Mouse (Mus musculus) gastrocnemius, adult 8-10 months (tissue): Measurements from ENCODE around the gene Tll1. TPM values are rescaled to one million over a fixed set of nuclear protein-coding genes. Genes with fewer than 3 reads are reported as not detected.
"Not testable (repeated sequence)": the region's sequence is repeated elsewhere in the genome, so short reads cannot be mapped to it uniquely, and the experiment has no call there.

ENCODE experiments used
- DNase-seq, 2 experiments: peaks; one replicate each; pipeline ENCODE4 v3.0.0; 2022; ENCODE audit warnings: low spot score in 2 of 2
- total RNA-seq, 4 experiments: library from RNA; stranded (reverse); gene quantifications; 2 replicates each; pipeline ENCODE4 v1.2.4; 2022

Tll1 gene
- total RNA-seq, 4 experiments from 2014 or later, result 0.35 to 0.88 (median 0.39) TPM

GRCm38 (mm10) chr8:64059867-64060266 lies 146.2 kb downstream of the Tll1 start:
- no peak for DNase-seq

- no peak for DNase-seq
These were observed 148.5 kb downstream of the Tll1 start for GRCm38 (mm10) chr8:64057571-64057970.

GRCm38 (mm10) chr8:64048556-64048955 lies 157.5 kb downstream of the Tll1 start:
- no peak for DNase-seq

- no peak for DNase-seq
These were observed 158.0 kb downstream of the Tll1 start for GRCm38 (mm10) chr8:64047963-64048505.

GRCm38 (mm10) chr8:64041303-64041884 lies 164.7 kb downstream of the Tll1 start:
- DNase-seq, result no peak

GRCm38 (mm10) chr8:64030672-64031385 lies 175.2 kb downstream of the Tll1 start:
- DNase-seq, result no peak

- DNase-seq, result no peak
These were observed 176.0 kb downstream of the Tll1 start for GRCm38 (mm10) chr8:64030081-64030480.

GRCm38 (mm10) chr8:64029525-64029924 lies 176.5 kb downstream of the Tll1 start:
- no peak for DNase-seq

GRCm38 (mm10) chr8:64024359-64024758 lies 181.7 kb downstream of the Tll1 start:
- no peak for DNase-seq

GRCm38 (mm10) chr8:64023579-64023978 lies 182.5 kb downstream of the Tll1 start:
- no peak for DNase-seq

GRCm38 (mm10) chr8:64023027-64023426 lies 183.0 kb downstream of the Tll1 start:
- DNase-seq, result no peak

- not testable (repeated sequence) for DNase-seq
These were observed 235.3 kb downstream of the Tll1 start for GRCm38 (mm10) chr8:63970612-63971391.
